Mouse (Mus musculus): ENCODE measurements around the gene Atp9a.

DNA sequence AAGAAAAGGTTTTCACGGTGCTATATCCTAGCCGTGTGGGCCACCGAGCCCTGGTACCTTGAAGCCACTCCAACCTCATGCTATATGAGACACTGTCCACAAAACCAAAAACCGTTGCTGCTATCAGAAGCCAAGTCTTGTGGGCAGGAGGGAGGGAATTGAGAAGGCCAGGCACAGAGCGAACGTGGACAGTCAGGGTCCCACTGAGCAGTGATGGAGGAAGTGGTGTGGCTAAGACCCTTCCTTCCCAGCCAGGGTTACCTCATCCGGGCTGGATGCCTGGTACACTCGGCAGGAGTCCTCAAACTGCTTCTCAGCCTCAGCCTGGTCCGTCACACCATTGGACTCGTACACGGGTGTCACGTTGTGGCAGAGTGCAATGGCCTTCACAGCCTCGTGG lies 74.5 kb downstream of the Atp9a start:
- TF ChIP-seq CTCF (IDR thresholded peaks at IDR 0.05; ENCODE audit: control insufficient read depth, insufficient read depth, insufficient read length), result no peak
- no peak for TF ChIP-seq USF1 (IDR thresholded peaks at IDR 0.05; ENCODE audit: low read depth)
- no peak for TF ChIP-seq CEBPB (IDR thresholded peaks at IDR 0.05; ENCODE audit: low read depth)
